In genomic region chr17:42304262-42304661, GRCm38 (mm10) we compare ENCODE assay signal across 23 mouse cellular contexts. TPM values are rescaled to one million over a fixed set of nuclear protein-coding genes. Genes with fewer than 3 reads are reported as not detected.
DNase-seq lines count a peak whose midpoint lies in the region; ATAC-seq and TF ChIP-seq lines count a peak whose summit lies in the region.
"Had no signal": no experiment of that assay in that cellular context is flagged by ENCODE, and none has a peak within 500 bp of the region (broad histone marks: within the 10 kb centered on the region; RNA-seq: fewer than 3 reads in every experiment).

No protein-coding gene starts in this region.

- TF ChIP-seq POLR2A in brain, embryonic 14.5 days (IDR thresholded peaks at IDR 0.05; ENCODE audit: borderline replicate concordance, extremely low read depth, insufficient read depth, insufficient read length, poor library complexity, severe bottlenecking) = no peak

- no peaks in the 10 kb centered on the region for H3K9me3 ChIP-seq in hindbrain, postnatal 0 days (ENCODE audit: low read length)
- no peaks in the 10 kb centered on the region for H3K9me3 ChIP-seq in hindbrain, embryonic 11.5 days (ENCODE audit: control insufficient read depth, low read length)
- no peaks in the 10 kb centered on the region for H3K9me3 ChIP-seq in midbrain, embryonic 11.5 days (ENCODE audit: control insufficient read depth, low read length)
- no peaks in the 10 kb centered on the region; the same call in 1 of the 2 replicates for H3K9me3 ChIP-seq in midbrain, embryonic 10.5 days (replicated peaks)
- H3K9me3 ChIP-seq: embryonic facial prominence, embryonic 15.5 days; limb, embryonic 13.5 days; stomach, embryonic 15.5 days had no signal

- H3K27me3 ChIP-seq in hindbrain, postnatal 0 days (ENCODE audit: insufficient read depth, low read length) = no peaks in the 10 kb centered on the region
- H3K27me3 ChIP-seq in hindbrain, embryonic 11.5 days (ENCODE audit: control insufficient read depth, insufficient read depth, low read length) = no peaks in the 10 kb centered on the region
- no peaks in the 10 kb centered on the region for H3K27me3 ChIP-seq in midbrain, embryonic 11.5 days (ENCODE audit: control insufficient read depth, insufficient read depth, low read length)
- no peaks in the 10 kb centered on the region for H3K27me3 ChIP-seq in midbrain, embryonic 10.5 days (ENCODE audit: low read depth, poor library complexity, severe bottlenecking)
- H3K27me3 ChIP-seq: embryonic facial prominence, embryonic 15.5 days; limb, embryonic 13.5 days; stomach, embryonic 15.5 days had no signal

- H3K9ac ChIP-seq in hindbrain, postnatal 0 days (replicated peaks; ENCODE audit: low read length) = no peak overlapping the region
- H3K9ac ChIP-seq in hindbrain, embryonic 11.5 days (ENCODE audit: low read depth, low read length) = no peak overlapping the region
- H3K9ac ChIP-seq in midbrain, embryonic 11.5 days (ENCODE audit: low read length) = no peak overlapping the region
- H3K9ac ChIP-seq: embryonic facial prominence, embryonic 15.5 days; limb, embryonic 13.5 days; liver, embryonic 14.5 days; stomach, embryonic 15.5 days had no signal

- no peak for ATAC-seq in hindbrain, postnatal 0 days
- no peak for ATAC-seq in hindbrain, embryonic 11.5 days (ENCODE audit: low FRiP score)
- no peak for ATAC-seq in midbrain, embryonic 11.5 days (ENCODE audit: low FRiP score)
- ATAC-seq: hindbrain, embryonic 16.5 days; lung, postnatal 0 days had no signal

- H3K4me1 ChIP-seq in hindbrain, postnatal 0 days (ENCODE audit: insufficient read depth, low read length) = no peaks in the 10 kb centered on the region
- no peaks in the 10 kb centered on the region for H3K4me1 ChIP-seq in hindbrain, embryonic 11.5 days (replicated peaks; ENCODE audit: control insufficient read depth, insufficient read depth, low read length)
- no peaks in the 10 kb centered on the region for H3K4me1 ChIP-seq in midbrain, embryonic 11.5 days (ENCODE audit: control insufficient read depth, insufficient read depth, low read length)
- H3K4me1 ChIP-seq in midbrain, embryonic 10.5 days = no peaks in the 10 kb centered on the region
- H3K4me1 ChIP-seq: embryonic facial prominence, embryonic 15.5 days; limb, embryonic 13.5 days; stomach, embryonic 15.5 days had no signal

- DNase-seq in cerebellum, postnatal 14 days = peak; percentile 43 to 63
- no peak for DNase-seq in cerebellum, adult 8-10 months
- DNase-seq in hindbrain, postnatal 0 days (ENCODE audit: low spot score) = peak; percentile 61
- DNase-seq in hindbrain, embryonic 11.5 days (ENCODE audit: low spot score) = no peak
- peak; percentile 17 for DNase-seq in midbrain, embryonic 11.5 days (ENCODE audit: low spot score, missing footprints)
- no peak for DNase-seq in midbrain, embryonic 10.5 days (ENCODE audit: low spot score)
- DNase-seq in brain, embryonic 14.5 days (ENCODE audit: low read depth) = peak; percentile 49
- no peak for DNase-seq in heart, adult 8-10 months (ENCODE audit: low spot score)
- DNase-seq: adrenal gland, adult 2 months; gastrocnemius, postnatal 25 days; heart, postnatal 14 days; kidney, adult 11 months; kidney, postnatal 14 days; retina, postnatal 1 day; thymus, adult 2 months had no signal

- H3K4me3 ChIP-seq in hindbrain, postnatal 0 days (ENCODE audit: low read length) = no peak overlapping the region
- H3K4me3 ChIP-seq in hindbrain, embryonic 11.5 days (ENCODE audit: low read depth, low read length) = no peak overlapping the region
- H3K4me3 ChIP-seq in midbrain, embryonic 11.5 days (ENCODE audit: low read depth, low read length) = no peak overlapping the region
- H3K4me3 ChIP-seq in midbrain, embryonic 10.5 days = no peak overlapping the region
- H3K4me3 ChIP-seq: embryonic facial prominence, embryonic 15.5 days; limb, embryonic 13.5 days; stomach, embryonic 15.5 days had no signal

- no peak overlapping the region for H3K27ac ChIP-seq in hindbrain, postnatal 0 days
- H3K27ac ChIP-seq in hindbrain, embryonic 11.5 days (ENCODE audit: low read depth, low read length) = no peak overlapping the region
- H3K27ac ChIP-seq in midbrain, embryonic 11.5 days (ENCODE audit: low read depth, low read length) = no peak overlapping the region
- H3K27ac ChIP-seq in midbrain, embryonic 10.5 days (replicated peaks) = no peak overlapping the region
- H3K27ac ChIP-seq: embryonic facial prominence, embryonic 15.5 days; limb, embryonic 13.5 days; liver, embryonic 14.5 days; stomach, embryonic 15.5 days had no signal

- WGBS in hindbrain, postnatal 0 days = 56% methylated on average over 4 of the region's 4 CpGs
- 74% methylated on average over 4 of the region's 4 CpGs for WGBS in hindbrain, embryonic 11.5 days
- 69% methylated on average over 4 of the region's 4 CpGs for WGBS in midbrain, embryonic 11.5 days
- WGBS in midbrain, embryonic 10.5 days = 71% methylated on average over 4 of the region's 4 CpGs

- no peaks in the 10 kb centered on the region for H3K36me3 ChIP-seq in hindbrain, postnatal 0 days (ENCODE audit: insufficient read depth, low read length)
- no peaks in the 10 kb centered on the region for H3K36me3 ChIP-seq in hindbrain, embryonic 11.5 days (ENCODE audit: control insufficient read depth, insufficient read depth, low read length)
- H3K36me3 ChIP-seq in midbrain, embryonic 11.5 days (ENCODE audit: control insufficient read depth, insufficient read depth, low read length) = no peaks in the 10 kb centered on the region
- no peaks in the 10 kb centered on the region for H3K36me3 ChIP-seq in midbrain, embryonic 10.5 days
- H3K36me3 ChIP-seq: embryonic facial prominence, embryonic 15.5 days; limb, embryonic 13.5 days; stomach, embryonic 15.5 days had no signal

- TF ChIP-seq CTCF in hindbrain, postnatal 0 days (IDR thresholded peaks at IDR 0.05; ENCODE audit: low read depth) = peak; percentile 65
- TF ChIP-seq CTCF in brain, embryonic 14.5 days (IDR thresholded peaks at IDR 0.05; ENCODE audit: borderline replicate concordance, extremely low read depth, insufficient read depth, insufficient read length) = peak; percentile 14; the same call in 1 of the 2 replicates

- no peak overlapping the region for H3K4me2 ChIP-seq in hindbrain, postnatal 0 days (ENCODE audit: low read depth, low read length)
- no peak overlapping the region for H3K4me2 ChIP-seq in hindbrain, embryonic 11.5 days (replicated peaks; ENCODE audit: low read depth, low read length)
- H3K4me2 ChIP-seq in midbrain, embryonic 11.5 days = no peak overlapping the region
- H3K4me2 ChIP-seq: embryonic facial prominence, embryonic 15.5 days; heart, embryonic 11.5 days; limb, embryonic 13.5 days; stomach, embryonic 15.5 days had no signal

RNA-seq across cellular contexts. Expression of gene Ptchd4, which starts 11.5 kb away (rescaled TPM):
- 11.3 and 11.5 TPM in 2 replicates for total RNA-seq in hindbrain, postnatal 0 days (2014; rRNA removed)
- 11.7 and 12.8 TPM in 2 replicates for polyA plus RNA-seq in hindbrain, postnatal 0 days (2015; fragmentation: Nextera tagmentation; extraction: Ambion mirVana)
- 3.5 and 5.5 TPM in 2 replicates for polyA plus RNA-seq in hindbrain, embryonic 11.5 days (2014; fragmentation: Nextera tagmentation; extraction: Ambion mirVana)
- 2.1 and 2.3 TPM in 2 replicates for polyA plus RNA-seq in midbrain, embryonic 11.5 days (2014; fragmentation: Nextera tagmentation; extraction: Ambion mirVana)
- polyA plus RNA-seq in midbrain, embryonic 10.5 days (2016; fragmentation: Nextera tagmentation; extraction: Ambion mirVana) = 1.5 and 2.0 TPM in 2 replicates
- 0.81 and 1.8 TPM in 2 replicates for polyA plus RNA-seq in brain, embryonic 14.5 days (2012; rRNA removed)
- not detected for total RNA-seq in heart, adult 8-10 months (2022)
- total RNA-seq: MEL had no signal
- polyA plus RNA-seq: adrenal gland, adult 2 months; liver, embryonic 14.5 days; lung, postnatal 0 days; thymus, adult 2 months had no signal

Comparison
In these comparisons a context has a peak if more than half of its experiments do, and no peak if none do; other contexts are left out.
1. DNase-seq: peak in cerebellum, postnatal 14 days (2 of 2), hindbrain, postnatal 0 days (single experiment), midbrain, embryonic 11.5 days (single experiment) and brain, embryonic 14.5 days (single experiment); none in cerebellum, adult 8-10 months (single experiment), hindbrain, embryonic 11.5 days (single experiment), midbrain, embryonic 10.5 days (single experiment) and heart, adult 8-10 months (single experiment).